Mouse (Mus musculus) testis, adult 2 months (tissue): ENCODE measurements around the gene Asb15.

Experiments
- CTCF ChIP-seq: fragments of 200-500 bp; IDR thresholded peaks from 2 replicates; pipeline ENCODE4 v1.5.1; 2012; ENCODE audit warnings: low read depth, mild to moderate bottlenecking, inconsistent platforms, low read length, moderate library complexity; ENCODE audit not compliant: control insufficient read depth, insufficient read depth, insufficient replicate concordance
- POLR2A ChIP-seq: fragments of 200-500 bp; IDR thresholded peaks from 2 replicates; pipeline ENCODE4 v1.6.1; 2012; ENCODE audit warnings: low read depth, mild to moderate bottlenecking, inconsistent platforms, low read length, moderate library complexity; ENCODE audit not compliant: control insufficient read depth

DNA sequence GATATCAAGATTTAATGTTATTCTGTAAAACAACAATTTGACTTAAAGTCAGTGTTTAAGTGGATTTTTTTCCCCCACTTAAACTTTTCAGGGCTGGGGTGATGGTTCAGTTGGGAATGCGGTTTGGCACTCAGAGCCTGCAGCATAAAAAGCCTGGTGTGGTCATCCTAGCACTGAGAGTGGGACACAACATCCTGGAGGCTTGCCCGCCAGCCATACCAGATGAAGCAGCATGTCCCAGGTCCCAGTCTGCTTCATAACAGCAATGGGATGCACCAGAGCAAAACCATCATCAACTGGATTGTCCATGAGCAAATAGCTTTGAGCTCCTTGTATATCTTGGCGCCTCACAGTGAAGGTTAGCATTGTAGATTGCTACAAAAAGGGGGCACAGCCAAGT, 80.7 kb downstream of the Asb15 start:
- no peak for TF ChIP-seq CTCF
- no peak for TF ChIP-seq POLR2A
